Mouse (Mus musculus): Measurements from ENCODE around the gene Grb10. TPM values are rescaled to one million over a fixed set of nuclear protein-coding genes. Genes with fewer than 3 reads are reported as not detected.
A peak's percentile ranks its signal among the peaks of the same experiment; 100 is the strongest.

Gene Grb10
- total and polyA plus RNA-seq, 2 experiments = 3.0 to 4.0 TPM

DNA sequence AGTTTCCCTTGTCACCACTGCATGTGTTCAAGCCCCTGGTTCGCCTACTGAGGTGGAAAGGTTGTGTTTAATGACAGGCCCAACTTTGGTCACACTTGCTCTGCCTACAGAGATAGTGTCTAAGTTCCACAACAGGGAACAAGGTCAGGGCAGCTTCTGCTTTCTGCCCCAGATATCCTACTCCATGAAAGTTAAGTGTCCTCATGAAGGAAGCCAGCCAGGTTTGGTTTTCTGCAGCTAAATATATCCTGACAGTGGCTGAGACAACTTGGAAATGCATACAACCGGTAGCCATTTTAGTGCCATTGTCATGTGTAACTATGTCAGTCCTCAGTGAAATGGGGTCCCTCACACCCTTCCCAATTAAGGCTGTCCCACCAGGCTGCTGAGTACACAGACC, 73.8 kb downstream of the Grb10 start:
- H3K27me3 ChIP-seq (ENCODE audit: control insufficient read depth, insufficient read depth, low read length) = no peaks in the 10 kb centered on the region
- peak overlapping the region; percentile 32; the same call in 1 of the 2 replicates for H3K27ac ChIP-seq (replicated peaks; ENCODE audit: insufficient read depth, low read depth, low read length)
- peaks cover 27% of the 10 kb centered on the region for H3K4me1 ChIP-seq (ENCODE audit: control insufficient read depth, insufficient read depth, low read length)
- no peaks in the 10 kb centered on the region for H3K79me2 ChIP-seq (ENCODE audit: control insufficient read depth, insufficient read depth, low read length)
- no peak overlapping the region for H3K4me3 ChIP-seq (ENCODE audit: insufficient read depth, low read depth, low read length)
- no peaks in the 10 kb centered on the region for H3K36me3 ChIP-seq (ENCODE audit: control insufficient read depth, insufficient read depth, low read length)
- 87% methylated on average over 2 of the region's 2 CpGs for WGBS
- no peak for TF ChIP-seq CTCF (IDR thresholded peaks at IDR 0.05; ENCODE audit: low read depth, low read length)
- TF ChIP-seq POLR2A (IDR thresholded peaks at IDR 0.05; ENCODE audit: extremely low read depth, insufficient read depth, low read length) = no peak
- no peak overlapping the region for H3K9ac ChIP-seq (ENCODE audit: low read depth, low read length)
- no peak for DNase-seq (ENCODE audit: extremely low read depth, low read depth, low spot score)

DNA sequence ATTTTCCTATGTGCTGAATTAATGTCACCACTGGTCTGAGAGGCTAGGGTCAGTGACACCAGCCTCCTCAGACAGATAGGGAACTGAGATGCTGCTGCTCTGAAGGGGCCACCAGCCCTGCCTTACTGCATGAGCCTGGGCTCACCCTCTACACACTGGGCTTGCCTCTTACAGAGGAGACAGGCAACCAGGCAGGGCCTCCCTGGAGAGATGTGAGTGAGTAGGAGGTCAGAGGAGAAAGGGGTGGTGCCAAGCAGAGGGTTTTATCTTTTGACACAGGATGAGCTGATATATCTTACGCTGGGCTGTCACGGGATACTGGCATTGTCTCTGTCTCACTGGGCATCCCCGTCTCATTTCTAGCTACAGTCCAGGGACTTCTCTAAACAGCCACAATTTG, 74.9 kb downstream of the Grb10 start:
- no peak overlapping the region for H3K27ac ChIP-seq (replicated peaks; ENCODE audit: insufficient read depth, low read depth, low read length)
- H3K4me1 ChIP-seq (ENCODE audit: control insufficient read depth, insufficient read depth, low read length) = peaks cover 27% of the 10 kb centered on the region
- H3K79me2 ChIP-seq (ENCODE audit: control insufficient read depth, insufficient read depth, low read length) = no peaks in the 10 kb centered on the region
- WGBS = 70% methylated on average over 3 of the region's 3 CpGs
- H3K36me3 ChIP-seq (ENCODE audit: control insufficient read depth, insufficient read depth, low read length) = no peaks in the 10 kb centered on the region
- no peaks in the 10 kb centered on the region for H3K27me3 ChIP-seq (ENCODE audit: control insufficient read depth, insufficient read depth, low read length)
- DNase-seq (ENCODE audit: extremely low read depth, low read depth, low spot score) = no peak
- H3K9ac ChIP-seq (ENCODE audit: low read depth, low read length) = no peak overlapping the region
- TF ChIP-seq CTCF (IDR thresholded peaks at IDR 0.05; ENCODE audit: low read depth, low read length) = no peak
- no peak overlapping the region for H3K4me3 ChIP-seq (ENCODE audit: insufficient read depth, low read depth, low read length)

DNA sequence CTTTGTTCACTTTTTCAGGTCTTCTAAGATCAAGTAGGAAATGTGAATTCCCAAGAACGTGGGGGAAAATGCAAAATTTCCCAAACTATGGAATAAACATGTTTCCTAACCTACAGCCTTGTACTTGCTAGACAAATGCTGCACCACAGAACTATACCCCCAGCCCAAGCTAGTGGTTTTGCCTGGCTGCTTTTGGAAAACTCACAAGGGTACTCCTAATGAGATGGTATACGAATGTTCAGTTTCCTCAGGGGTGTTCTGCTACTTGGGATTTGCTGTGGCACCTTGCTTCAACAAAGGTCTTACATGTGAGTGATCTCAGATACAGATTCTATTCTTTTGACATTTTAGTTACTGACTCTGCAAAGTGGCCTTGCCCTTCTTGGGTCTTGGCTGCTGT, 75.4 kb downstream of the Grb10 start:
- no peak for TF ChIP-seq POLR2A (IDR thresholded peaks at IDR 0.05; ENCODE audit: extremely low read depth, insufficient read depth, low read length)
- TF ChIP-seq CTCF (IDR thresholded peaks at IDR 0.05; ENCODE audit: low read depth, low read length) = no peak
- Histone ChIP-seq H3K27ac (replicated peaks; ENCODE audit: insufficient read depth, low read depth, low read length) (no peak overlapping the region), H3K27me3 (ENCODE audit: control insufficient read depth, insufficient read depth, low read length) (no peaks in the 10 kb centered on the region), H3K4me3 (ENCODE audit: insufficient read depth, low read depth, low read length) (no peak overlapping the region), H3K4me1 (ENCODE audit: control insufficient read depth, insufficient read depth, low read length) (peaks cover 27% of the 10 kb centered on the region), H3K9ac (ENCODE audit: low read depth, low read length) (no peak overlapping the region), H3K79me2 (ENCODE audit: control insufficient read depth, insufficient read depth, low read length) (no peaks in the 10 kb centered on the region), H3K36me3 (ENCODE audit: control insufficient read depth, insufficient read depth, low read length) (no peaks in the 10 kb centered on the region)
- WGBS = 94% methylated on average over 2 of the region's 2 CpGs
- no peak for DNase-seq (ENCODE audit: extremely low read depth, low read depth, low spot score)

- H3K79me2 ChIP-seq (ENCODE audit: control insufficient read depth, insufficient read depth, low read length) = no peaks in the 10 kb centered on the region
- WGBS = 11% methylated on average over 5 of the region's 5 CpGs
- no peak overlapping the region for H3K4me3 ChIP-seq (ENCODE audit: insufficient read depth, low read depth, low read length)
- H3K9ac ChIP-seq (ENCODE audit: low read depth, low read length) = no peak overlapping the region
- peak overlapping the region; percentile 8; the same call in 1 of the 2 replicates for H3K27ac ChIP-seq (replicated peaks; ENCODE audit: insufficient read depth, low read depth, low read length)
- DNase-seq (ENCODE audit: extremely low read depth, low read depth, low spot score) = peak; percentile 88
- H3K4me1 ChIP-seq (ENCODE audit: control insufficient read depth, insufficient read depth, low read length) = peaks cover 27% of the 10 kb centered on the region
- H3K27me3 ChIP-seq (ENCODE audit: control insufficient read depth, insufficient read depth, low read length) = no peaks in the 10 kb centered on the region
- no peak for TF ChIP-seq CTCF (IDR thresholded peaks at IDR 0.05; ENCODE audit: low read depth, low read length)
- TF ChIP-seq POLR2A (IDR thresholded peaks at IDR 0.05; ENCODE audit: extremely low read depth, insufficient read depth, low read length) = no peak
- H3K36me3 ChIP-seq (ENCODE audit: control insufficient read depth, insufficient read depth, low read length) = no peaks in the 10 kb centered on the region
These were observed 75.9 kb downstream of the Grb10 start for GRCm38 (mm10) chr11:11962629-11962954.

- Histone ChIP-seq H3K4me1 (ENCODE audit: control insufficient read depth, insufficient read depth, low read length) (peaks cover 27% of the 10 kb centered on the region), H3K9ac (ENCODE audit: low read depth, low read length) (no peak overlapping the region), H3K27me3 (ENCODE audit: control insufficient read depth, insufficient read depth, low read length) (no peaks in the 10 kb centered on the region), H3K27ac (replicated peaks; ENCODE audit: insufficient read depth, low read depth, low read length) (peak overlapping the region; percentile 69), H3K79me2 (ENCODE audit: control insufficient read depth, insufficient read depth, low read length) (no peaks in the 10 kb centered on the region), H3K4me3 (ENCODE audit: insufficient read depth, low read depth, low read length) (no peak overlapping the region), H3K36me3 (ENCODE audit: control insufficient read depth, insufficient read depth, low read length) (no peaks in the 10 kb centered on the region)
- peak; percentile 98 for DNase-seq (ENCODE audit: extremely low read depth, low read depth, low spot score)
- whole genome bisulfite sequencing = 25% methylated on average over 5 of the region's 5 CpGs
- TF ChIP-seq POLR2A (IDR thresholded peaks at IDR 0.05; ENCODE audit: extremely low read depth, insufficient read depth, low read length) (no peak), CTCF (IDR thresholded peaks at IDR 0.05; ENCODE audit: low read depth, low read length) (no peak)
These were observed 76.4 kb downstream of the Grb10 start for GRCm38 (mm10) chr11:11961917-11962628.

DNA sequence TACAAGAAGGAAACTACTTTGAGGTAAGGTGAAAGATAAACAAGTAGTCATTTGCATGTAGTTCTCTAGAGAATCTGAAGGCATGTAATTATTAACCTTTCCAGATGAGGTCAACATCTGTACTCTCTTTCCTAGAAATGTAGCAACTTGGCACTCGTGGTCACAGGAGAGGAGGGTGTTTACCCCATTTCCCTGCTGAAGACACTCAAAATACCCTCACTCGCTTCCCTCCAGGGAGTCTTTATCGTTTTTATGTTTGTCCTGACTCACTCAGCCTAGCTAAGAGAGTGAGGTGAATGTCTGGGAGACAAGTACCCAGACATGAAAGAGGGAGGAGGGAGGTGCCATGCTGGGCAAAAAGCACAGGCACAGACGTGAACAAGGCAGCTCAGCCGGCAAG, 77.6 kb downstream of the Grb10 start:
- no peaks in the 10 kb centered on the region for H3K79me2 ChIP-seq (ENCODE audit: control insufficient read depth, insufficient read depth, low read length)
- H3K9ac ChIP-seq (ENCODE audit: low read depth, low read length) = peak overlapping the region; percentile 44; the same call in 1 of the 2 replicates
- H3K27me3 ChIP-seq (ENCODE audit: control insufficient read depth, insufficient read depth, low read length) = no peaks in the 10 kb centered on the region
- peak; percentile 79 for DNase-seq (ENCODE audit: extremely low read depth, low read depth, low spot score)
- no peak overlapping the region for H3K4me3 ChIP-seq (ENCODE audit: insufficient read depth, low read depth, low read length)
- no peaks in the 10 kb centered on the region for H3K36me3 ChIP-seq (ENCODE audit: control insufficient read depth, insufficient read depth, low read length)
- TF ChIP-seq POLR2A (IDR thresholded peaks at IDR 0.05; ENCODE audit: extremely low read depth, insufficient read depth, low read length) = no peak
- TF ChIP-seq CTCF (IDR thresholded peaks at IDR 0.05; ENCODE audit: low read depth, low read length) = no peak
- peak overlapping the region; percentile 61 for H3K27ac ChIP-seq (replicated peaks; ENCODE audit: insufficient read depth, low read depth, low read length)
- 10% methylated on average over 5 of the region's 5 CpGs for WGBS
- H3K4me1 ChIP-seq (ENCODE audit: control insufficient read depth, insufficient read depth, low read length) = peaks cover 20% of the 10 kb centered on the region

Measured in liver, adult 2 months (tissue).